Mouse (Mus musculus): Measurements from ENCODE around the gene Fam53b. TPM values are rescaled to one million over a fixed set of nuclear protein-coding genes. Genes with fewer than 3 reads are reported as not detected.

The Fam53b gene
- polyA plus RNA-seq, 1 experiment from 2014 or later, result 33.8 TPM

GRCm38 (mm10) chr7:132824346-132825022, 10.8 kb upstream of the Fam53b start:
- Histone ChIP-seq H3K27me3 (no peaks in the 10 kb centered on the region), H3K4me1 (no peaks in the 10 kb centered on the region), H3K4me2 (no peak overlapping the region), H3K36me3 (peaks cover 30% of the 10 kb centered on the region), H3K4me3 (no peak overlapping the region), H3K9me3 (no peaks in the 10 kb centered on the region), H3K9ac (no peak overlapping the region), H3K27ac (no peak overlapping the region)
- WGBS, result 16% methylated on average over 1 of the region's 1 CpGs
- ATAC-seq (ENCODE audit: borderline replicate concordance, extremely low read depth, low FRiP score, low TSS enrichment), result no peak

GRCm38 (mm10) chr7:132823832-132824231, 10.1 kb upstream of the Fam53b start:
- Histone ChIP-seq H3K27me3 (no peaks in the 10 kb centered on the region), H3K4me3 (no peak overlapping the region), H3K9ac (no peak overlapping the region), H3K4me1 (no peaks in the 10 kb centered on the region), H3K36me3 (peaks cover 29% of the 10 kb centered on the region), H3K27ac (no peak overlapping the region), H3K4me2 (no peak overlapping the region), H3K9me3 (no peaks in the 10 kb centered on the region)
- ATAC-seq (ENCODE audit: borderline replicate concordance, extremely low read depth, low FRiP score, low TSS enrichment), result no peak

GRCm38 (mm10) chr7:132820692-132821091, 7.0 kb upstream of the Fam53b start:
- Histone ChIP-seq H3K9ac (no peak overlapping the region), H3K9me3 (no peaks in the 10 kb centered on the region), H3K27me3 (no peaks in the 10 kb centered on the region), H3K4me2 (no peak overlapping the region), H3K4me1 (no peaks in the 10 kb centered on the region), H3K4me3 (no peak overlapping the region), H3K27ac (no peak overlapping the region), H3K36me3 (peaks cover 13% of the 10 kb centered on the region)
- WGBS, result 75% methylated on average over 3 of the region's 3 CpGs
- no peak for ATAC-seq (ENCODE audit: borderline replicate concordance, extremely low read depth, low FRiP score, low TSS enrichment)

GRCm38 (mm10) chr7:132817056-132817455, 3.4 kb upstream of the Fam53b start:
- 0 out of 2 replicates have a peak, but pooled peaks cover 8% of the 10 kb centered on the region for H3K4me1 ChIP-seq
- H3K4me3 ChIP-seq, result no peak overlapping the region
- no peak overlapping the region for H3K4me2 ChIP-seq
- no peak overlapping the region for H3K27ac ChIP-seq
- WGBS, result 93% methylated on average over 6 of the region's 6 CpGs
- no peak overlapping the region for H3K9ac ChIP-seq
- no peaks in the 10 kb centered on the region for H3K27me3 ChIP-seq
- ATAC-seq (ENCODE audit: borderline replicate concordance, extremely low read depth, low FRiP score, low TSS enrichment), result no peak
- H3K36me3 ChIP-seq, result peaks cover 3% of the 10 kb centered on the region; the same call in 1 of the 2 replicates
- H3K9me3 ChIP-seq, result no peaks in the 10 kb centered on the region

GRCm38 (mm10) chr7:132816528-132816927, 2.8 kb upstream of the Fam53b start:
- Histone ChIP-seq H3K9me3 (no peaks in the 10 kb centered on the region), H3K4me3 (no peak overlapping the region), H3K4me1 (peaks cover 13% of the 10 kb centered on the region; the same call in 1 of the 2 replicates), H3K4me2 (no peak overlapping the region), H3K36me3 (peaks cover 3% of the 10 kb centered on the region; the same call in 1 of the 2 replicates), H3K9ac (no peak overlapping the region), H3K27ac (no peak overlapping the region), H3K27me3 (no peaks in the 10 kb centered on the region)
- no peak for ATAC-seq (ENCODE audit: borderline replicate concordance, extremely low read depth, low FRiP score, low TSS enrichment)
- WGBS, result 87% methylated on average over 2 of the region's 2 CpGs

GRCm38 (mm10) chr7:132815081-132815480, 1.4 kb upstream of the Fam53b start:
- ATAC-seq (ENCODE audit: borderline replicate concordance, extremely low read depth, low FRiP score, low TSS enrichment), result no peak
- Histone ChIP-seq H3K4me1 (peaks cover 25% of the 10 kb centered on the region), H3K36me3 (peaks cover 3% of the 10 kb centered on the region; the same call in 1 of the 2 replicates), H3K9me3 (no peaks in the 10 kb centered on the region), H3K9ac (no peak overlapping the region), H3K27me3 (no peaks in the 10 kb centered on the region), H3K4me2 (no peak overlapping the region), H3K27ac (no peak overlapping the region), H3K4me3 (no peak overlapping the region)
- 67% methylated on average over 5 of the region's 5 CpGs for WGBS

- WGBS, result 1% methylated on average over 7 of the region's 7 CpGs
- H3K27me3 ChIP-seq, result no peaks in the 10 kb centered on the region
- H3K36me3 ChIP-seq, result peaks cover 3% of the 10 kb centered on the region; the same call in 1 of the 2 replicates
- H3K4me1 ChIP-seq, result peaks cover 35% of the 10 kb centered on the region
- peak overlapping the region; percentile 85 for H3K4me2 ChIP-seq
- ATAC-seq (ENCODE audit: borderline replicate concordance, extremely low read depth, low FRiP score, low TSS enrichment), result no peak
- H3K27ac ChIP-seq, result peak overlapping the region; percentile 96
- H3K4me3 ChIP-seq, result peak overlapping the region; percentile 70
- no peaks in the 10 kb centered on the region for H3K9me3 ChIP-seq
- peak overlapping the region; percentile 78 for H3K9ac ChIP-seq
These were observed 384 bp upstream of the Fam53b start for GRCm38 (mm10) chr7:132814089-132814450.

GRCm38 (mm10) chr7:132812619-132813415, 869 bp downstream of the Fam53b start:
- peak overlapping the region; percentile 78 for H3K9ac ChIP-seq
- peak overlapping the region; percentile 70 for H3K4me3 ChIP-seq
- H3K27ac ChIP-seq, result peak overlapping the region; percentile 96
- under 1% methylated on average over 59 of the region's 59 CpGs for WGBS
- no peaks in the 10 kb centered on the region for H3K36me3 ChIP-seq
- peaks cover 48% of the 10 kb centered on the region for H3K4me1 ChIP-seq
- no peaks in the 10 kb centered on the region for H3K27me3 ChIP-seq
- no peaks in the 10 kb centered on the region for H3K9me3 ChIP-seq
- H3K4me2 ChIP-seq, result peak overlapping the region; percentile 85
- ATAC-seq (ENCODE audit: borderline replicate concordance, extremely low read depth, low FRiP score, low TSS enrichment), result peak; percentile 31; the same call in 1 of the 2 replicates

GRCm38 (mm10) chr7:132811716-132812618, 1.7 kb downstream of the Fam53b start:
- no peaks in the 10 kb centered on the region for H3K27me3 ChIP-seq
- 14% methylated on average over 23 of the region's 23 CpGs for WGBS
- H3K4me3 ChIP-seq, result peak overlapping the region; percentile 70
- H3K9me3 ChIP-seq, result no peaks in the 10 kb centered on the region
- H3K4me2 ChIP-seq, result peak overlapping the region; percentile 85
- peak overlapping the region; percentile 78 for H3K9ac ChIP-seq
- H3K27ac ChIP-seq, result peak overlapping the region; percentile 96
- H3K36me3 ChIP-seq, result no peaks in the 10 kb centered on the region
- ATAC-seq (ENCODE audit: borderline replicate concordance, extremely low read depth, low FRiP score, low TSS enrichment), result no peak
- H3K4me1 ChIP-seq, result peaks cover 56% of the 10 kb centered on the region

- Histone ChIP-seq H3K9ac (no peak overlapping the region), H3K4me3 (peak overlapping the region; percentile 70), H3K27ac (peak overlapping the region; percentile 96; the same call in 1 of the 2 replicates), H3K9me3 (no peaks in the 10 kb centered on the region), H3K27me3 (no peaks in the 10 kb centered on the region), H3K4me1 (peaks cover 67% of the 10 kb centered on the region), H3K4me2 (peak overlapping the region; percentile 85), H3K36me3 (no peaks in the 10 kb centered on the region)
- WGBS, result 39% methylated on average over 1 of the region's 1 CpGs
- no peak for ATAC-seq (ENCODE audit: borderline replicate concordance, extremely low read depth, low FRiP score, low TSS enrichment)
These were observed 2.8 kb downstream of the Fam53b start for GRCm38 (mm10) chr7:132810879-132811278.

- no peaks in the 10 kb centered on the region for H3K27me3 ChIP-seq
- no peaks in the 10 kb centered on the region for H3K36me3 ChIP-seq
- no peaks in the 10 kb centered on the region for H3K9me3 ChIP-seq
- no peak overlapping the region for H3K4me3 ChIP-seq
- 0 out of 2 replicates have a peak overlapping the region, but pooled peaks have one; percentile 8 for H3K9ac ChIP-seq
- WGBS, result 18% methylated on average over 6 of the region's 6 CpGs
- H3K27ac ChIP-seq, result peak overlapping the region; percentile 76
- H3K4me2 ChIP-seq, result peak overlapping the region; percentile 85
- no peak for ATAC-seq (ENCODE audit: borderline replicate concordance, extremely low read depth, low FRiP score, low TSS enrichment)
- H3K4me1 ChIP-seq, result peaks cover 71% of the 10 kb centered on the region
These were observed 3.3 kb downstream of the Fam53b start for GRCm38 (mm10) chr7:132810368-132810767.

Measured in lung, embryonic 15.5 days (tissue).